8 mouse cellular contexts compared by ENCODE assay signal in genomic region chr17:46879841-46880311, GRCm38 (mm10). TPM values are rescaled to one million over a fixed set of nuclear protein-coding genes. Genes with fewer than 3 reads are reported as not detected.
DNase-seq lines count a peak whose midpoint lies in the region; ATAC-seq lines count a peak whose summit lies in the region.

No protein-coding gene starts in this region.

- H3K4me2 ChIP-seq in neural tube, embryonic 11.5 days (ENCODE audit: low read depth), result no peak overlapping the region

- intact Hi-C loops in gastrocnemius, postnatal 36 days (cut with DNase I), result loop anchor here (5.0 kb wide), 1 partner anchor 58 kb away; no protein-coding TSS in a partner anchor

- ATAC-seq in neural tube, embryonic 11.5 days (ENCODE audit: insufficient read depth, low FRiP score, low TSS enrichment), result no peak

- 0 out of 2 replicates have a peak overlapping the region, but pooled peaks have one; percentile 20 for H3K27ac ChIP-seq in neural tube, embryonic 11.5 days (ENCODE audit: low read depth, low read length)

- H3K36me3 ChIP-seq in neural tube, embryonic 11.5 days (ENCODE audit: control insufficient read depth, insufficient read depth, low read length), result no peaks in the 10 kb centered on the region

- no peak overlapping the region for H3K9ac ChIP-seq in neural tube, embryonic 11.5 days (ENCODE audit: low read length)

- WGBS in neural tube, embryonic 11.5 days, result 57% methylated on average over 14 of the region's 14 CpGs

- H3K4me1 ChIP-seq in neural tube, embryonic 11.5 days (ENCODE audit: control insufficient read depth, insufficient read depth, low read length), result no peaks in the 10 kb centered on the region

- H3K27me3 ChIP-seq in neural tube, embryonic 11.5 days (ENCODE audit: control insufficient read depth, insufficient read depth, low read length), result no peaks in the 10 kb centered on the region

- no peaks in the 10 kb centered on the region for H3K9me3 ChIP-seq in neural tube, embryonic 11.5 days (ENCODE audit: control insufficient read depth, low read length)

- DNase-seq in neural tube, embryonic 11.5 days (ENCODE audit: low spot score), result peak; percentile 31
- DNase-seq in neural tube, embryonic 10.5 days (ENCODE audit: extremely low spot score, low spot score), result no peak
- DNase-seq in gastrocnemius, postnatal 36 days, result peak; percentile 26 to 67
- peak; percentile 79 for DNase-seq in kidney, adult 11 months
- DNase-seq in lung, postnatal 4 days, result peak; percentile 77 to 88
- DNase-seq in right cerebral cortex, postnatal 25 days, result no peak
- no peak for DNase-seq in left cerebral cortex, adult 11 months (ENCODE audit: low spot score)
- no peak for DNase-seq in frontal cortex, postnatal 14 days (ENCODE audit: low spot score in 2 of 2)

- H3K4me3 ChIP-seq in neural tube, embryonic 11.5 days (ENCODE audit: low read depth, low read length), result no peak overlapping the region

RNA-seq across cellular contexts. Expression of gene Tbcc, which starts 10.6 kb away (rescaled TPM):
- 74.8 and 79.0 TPM in 2 replicates for polyA plus RNA-seq in neural tube, embryonic 11.5 days (2014; fragmentation: Nextera tagmentation; extraction: Ambion mirVana)
- total RNA-seq in gastrocnemius, postnatal 36 days (2021), result 1 to 10 TPM; 7.4 to 8.5 TPM

RNA-seq across cellular contexts. Expression of gene Bicral, which starts 21.6 kb away (rescaled TPM):
- polyA plus RNA-seq in neural tube, embryonic 11.5 days (2014; fragmentation: Nextera tagmentation; extraction: Ambion mirVana), result 6.7 and 8.4 TPM in 2 replicates
- total RNA-seq in gastrocnemius, postnatal 36 days (2021), result 10 to 100 TPM in 1 of 2 experiments, 1 to 10 TPM in 1; 8.2 to 12.1 TPM

RNA-seq across cellular contexts. Expression of gene Prph2, which starts 30.4 kb away (rescaled TPM):
- polyA plus RNA-seq in neural tube, embryonic 11.5 days (2014; fragmentation: Nextera tagmentation; extraction: Ambion mirVana), result not detected in 2 replicates
- total RNA-seq in gastrocnemius, postnatal 36 days (2021), result not detected

Comparison
In these comparisons a context has a peak if more than half of its experiments do, and no peak if none do; other contexts are left out.
1. DNase-seq: peak in neural tube, embryonic 11.5 days (single experiment), gastrocnemius, postnatal 36 days (2 of 2), kidney, adult 11 months (single experiment) and lung, postnatal 4 days (2 of 2); none in neural tube, embryonic 10.5 days (single experiment), right cerebral cortex, postnatal 25 days (single experiment), left cerebral cortex, adult 11 months (single experiment) and frontal cortex, postnatal 14 days (0 of 2).